Mouse (Mus musculus): ENCODE measurements around the gene Nrm. TPM values are rescaled to one million over a fixed set of nuclear protein-coding genes. Genes with fewer than 3 reads are reported as not detected.

The Nrm gene
- polyA plus RNA-seq, 1 experiment = 201 TPM

DNA sequence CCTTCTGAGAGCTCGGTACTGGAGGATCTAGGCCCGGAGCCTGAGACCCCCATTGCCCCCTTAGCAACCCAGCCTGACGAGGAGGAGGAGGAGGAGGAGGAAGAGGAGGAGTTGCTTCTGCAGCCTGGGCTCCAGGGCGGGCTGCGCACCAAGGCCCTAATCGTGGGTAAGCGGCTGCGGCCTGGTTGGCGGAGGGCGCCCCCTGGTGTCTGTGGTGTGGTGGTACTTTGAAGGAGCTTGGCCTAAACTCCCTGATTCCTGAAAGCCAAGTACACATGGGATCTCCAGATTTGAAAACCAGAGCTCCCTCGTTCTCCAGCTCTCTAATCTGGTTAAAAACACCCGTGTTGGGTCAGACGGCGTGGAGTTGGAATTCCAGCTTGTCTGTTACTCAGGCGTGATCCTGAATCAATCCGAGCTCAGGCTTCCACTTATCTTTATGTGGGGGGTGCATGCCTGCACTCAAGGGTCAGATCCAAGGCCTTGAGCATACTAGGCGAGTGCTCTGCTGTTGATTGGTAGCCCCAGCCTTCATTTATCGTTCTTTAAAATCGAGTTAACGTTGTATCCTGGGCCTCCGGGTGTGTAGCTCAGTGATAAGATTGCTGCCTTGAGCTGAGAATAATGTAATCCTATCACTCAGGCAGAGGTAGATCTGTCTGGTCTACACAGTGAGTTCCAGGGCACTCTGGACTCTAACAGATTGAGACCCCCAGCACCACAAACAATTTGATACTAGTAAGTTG is 12.8 kb downstream of the Nrm start:
- TF ChIP-seq CTCF (IDR thresholded peaks at IDR 0.05; ENCODE audit: control insufficient read depth, insufficient read depth, insufficient replicate concordance, low read depth, low read length) (peak; percentile 91), POLR2A (IDR thresholded peaks at IDR 0.05; ENCODE audit: control insufficient read depth, low read depth, low read length) (no peak)
- Histone ChIP-seq H3K4me1 (ENCODE audit: control insufficient read depth, insufficient read depth, low read length) (peaks cover 7% of the 10 kb centered on the region), H3K27me3 (ENCODE audit: control insufficient read depth, insufficient read depth, low read length) (no peaks in the 10 kb centered on the region), H3K27ac (ENCODE audit: control insufficient read depth, insufficient read depth, low read depth, low read length) (no peak overlapping the region), H3K4me3 (ENCODE audit: control insufficient read depth, low read depth, low read length) (no peak overlapping the region), H3K36me3 (ENCODE audit: control insufficient read depth, insufficient read depth, low read length) (no peaks in the 10 kb centered on the region)

DNA sequence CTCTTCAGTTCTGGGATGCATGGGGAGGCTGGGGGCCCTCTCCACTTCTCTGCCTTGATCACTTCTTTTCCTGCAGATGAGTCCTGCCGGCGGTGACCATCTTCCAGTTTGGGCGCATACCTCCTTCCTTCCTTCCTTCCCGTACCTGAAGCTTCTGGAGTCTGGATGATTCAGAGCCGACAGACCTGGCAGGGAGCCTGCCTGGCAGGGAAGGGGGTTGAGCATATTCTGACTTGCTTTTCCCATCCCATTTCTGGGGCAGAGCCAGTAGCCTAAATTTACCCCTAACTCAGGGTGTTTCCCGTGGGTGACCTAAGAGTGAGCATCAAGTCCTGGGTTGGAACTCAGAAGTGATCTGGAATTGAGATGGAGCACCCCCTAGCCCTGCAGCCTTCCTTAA is 13.6 kb downstream of the Nrm start:
- no peak overlapping the region for H3K4me3 ChIP-seq (ENCODE audit: control insufficient read depth, low read depth, low read length)
- no peaks in the 10 kb centered on the region for H3K36me3 ChIP-seq (ENCODE audit: control insufficient read depth, insufficient read depth, low read length)
- peaks cover 5% of the 10 kb centered on the region for H3K4me1 ChIP-seq (ENCODE audit: control insufficient read depth, insufficient read depth, low read length)
- TF ChIP-seq POLR2A (IDR thresholded peaks at IDR 0.05; ENCODE audit: control insufficient read depth, low read depth, low read length) (no peak), CTCF (IDR thresholded peaks at IDR 0.05; ENCODE audit: control insufficient read depth, insufficient read depth, insufficient replicate concordance, low read depth, low read length) (no peak)
- no peaks in the 10 kb centered on the region for H3K27me3 ChIP-seq (ENCODE audit: control insufficient read depth, insufficient read depth, low read length)
- H3K27ac ChIP-seq (ENCODE audit: control insufficient read depth, insufficient read depth, low read depth, low read length) = no peak overlapping the region

DNA sequence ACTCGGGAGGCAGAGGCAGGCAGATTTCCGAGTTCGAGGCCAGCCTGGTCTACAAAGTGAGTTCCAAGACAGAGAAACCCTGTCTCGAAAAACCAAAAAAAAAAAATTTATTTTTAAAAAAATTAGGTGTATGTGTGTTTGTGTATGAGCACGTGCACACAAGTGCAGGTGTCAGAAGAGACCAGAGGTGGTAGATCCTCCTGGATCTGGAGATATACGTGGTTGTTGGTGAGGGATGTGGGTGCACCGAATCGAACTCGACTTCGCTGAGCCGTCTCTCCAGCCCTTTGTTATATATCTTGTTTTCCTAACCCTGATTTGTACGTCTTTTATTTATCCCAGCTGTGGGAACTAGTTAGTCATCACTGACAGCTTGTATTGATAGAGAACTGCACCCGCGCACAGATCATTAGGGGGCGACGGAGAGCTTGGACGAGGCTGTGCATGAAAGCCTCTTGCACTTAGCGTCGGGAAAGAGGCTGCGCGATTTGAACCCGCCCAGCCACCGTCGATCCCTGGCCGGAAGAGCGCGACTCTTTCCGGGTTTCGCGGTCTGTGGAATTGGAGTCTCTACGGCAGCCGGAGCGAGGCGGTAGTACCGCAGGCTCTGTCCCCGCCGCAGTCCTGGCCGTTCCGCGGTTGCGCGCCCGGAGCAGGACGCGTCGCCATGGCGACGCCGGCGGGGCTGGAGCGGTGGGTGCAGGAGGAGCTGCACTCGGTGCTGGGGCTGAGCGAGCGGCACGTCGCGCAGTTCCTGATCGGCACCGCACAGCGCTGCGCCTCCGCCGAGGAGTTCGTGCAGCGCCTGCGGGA is 18.3 kb downstream of the Nrm start, which contains the start of gene Dhx16:
Dhx16 (plus strand) TSS at position 575 of the 813 bp plus-strand sequence.
- TF ChIP-seq POLR2A (IDR thresholded peaks at IDR 0.05; ENCODE audit: control insufficient read depth, low read depth, low read length) (peak; percentile 69; the same call in 1 of the 2 replicates), CTCF (IDR thresholded peaks at IDR 0.05; ENCODE audit: control insufficient read depth, insufficient read depth, insufficient replicate concordance, low read depth, low read length) (peak; percentile 62)
- H3K36me3 ChIP-seq (ENCODE audit: control insufficient read depth, insufficient read depth, low read length) = no peaks in the 10 kb centered on the region; the same call in 1 of the 2 replicates
- H3K27me3 ChIP-seq (ENCODE audit: control insufficient read depth, insufficient read depth, low read length) = no peaks in the 10 kb centered on the region
- peak within 1 kb of the TSS; percentile 91 for H3K4me3 ChIP-seq (ENCODE audit: control insufficient read depth, low read depth, low read length)
- peak within 1 kb of the TSS; percentile 46 for H3K27ac ChIP-seq (ENCODE audit: control insufficient read depth, insufficient read depth, low read depth, low read length)
- H3K4me1 ChIP-seq (ENCODE audit: control insufficient read depth, insufficient read depth, low read length) = peaks cover 8% of the 10 kb centered on the region

DNA sequence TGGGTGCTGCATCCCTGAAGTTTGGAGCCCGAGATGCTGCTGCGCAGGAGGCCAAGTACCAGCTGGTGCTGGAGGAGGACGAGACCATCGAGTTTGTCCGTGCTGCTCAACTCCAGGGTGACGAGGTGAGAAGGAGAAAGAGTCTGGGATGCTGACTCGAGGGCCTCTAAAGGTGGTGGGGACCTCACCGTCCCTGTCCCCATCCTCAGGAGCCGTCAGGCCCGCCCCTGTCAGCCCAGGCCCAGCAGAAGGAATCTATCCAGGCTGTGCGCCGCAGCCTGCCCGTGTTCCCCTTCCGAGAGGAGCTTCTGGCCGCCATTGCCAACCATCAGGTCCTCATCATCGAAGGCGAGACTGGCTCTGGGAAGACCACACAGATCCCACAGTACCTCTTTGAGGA is 21.8 kb downstream of the Nrm start:
- no peaks in the 10 kb centered on the region for H3K27me3 ChIP-seq (ENCODE audit: control insufficient read depth, insufficient read depth, low read length)
- no peak overlapping the region for H3K27ac ChIP-seq (ENCODE audit: control insufficient read depth, insufficient read depth, low read depth, low read length)
- TF ChIP-seq POLR2A (IDR thresholded peaks at IDR 0.05; ENCODE audit: control insufficient read depth, low read depth, low read length) = no peak
- no peak for TF ChIP-seq CTCF (IDR thresholded peaks at IDR 0.05; ENCODE audit: control insufficient read depth, insufficient read depth, insufficient replicate concordance, low read depth, low read length)
- peaks cover 8% of the 10 kb centered on the region for H3K4me1 ChIP-seq (ENCODE audit: control insufficient read depth, insufficient read depth, low read length)
- H3K36me3 ChIP-seq (ENCODE audit: control insufficient read depth, insufficient read depth, low read length) = peaks cover 4% of the 10 kb centered on the region
- H3K4me3 ChIP-seq (ENCODE audit: control insufficient read depth, low read depth, low read length) = no peak overlapping the region

DNA sequence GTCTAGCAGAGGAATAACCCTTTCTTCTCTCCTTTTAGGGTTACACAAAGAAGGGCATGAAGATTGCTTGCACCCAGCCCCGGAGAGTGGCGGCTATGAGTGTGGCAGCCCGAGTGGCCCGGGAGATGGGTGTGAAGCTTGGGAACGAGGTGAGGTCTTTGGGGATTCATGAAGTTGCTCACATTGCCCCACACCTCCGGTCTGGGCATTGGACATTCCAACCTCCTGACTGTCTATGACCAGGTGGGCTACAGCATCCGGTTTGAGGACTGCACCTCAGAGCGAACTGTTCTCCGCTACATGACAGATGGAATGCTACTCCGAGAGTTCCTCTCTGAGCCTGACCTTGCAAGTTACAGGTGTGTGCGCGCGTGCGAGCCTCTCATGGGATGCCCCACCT is 22.7 kb downstream of the Nrm start:
- H3K4me3 ChIP-seq (ENCODE audit: control insufficient read depth, low read depth, low read length) = no peak overlapping the region
- no peak for TF ChIP-seq CTCF (IDR thresholded peaks at IDR 0.05; ENCODE audit: control insufficient read depth, insufficient read depth, insufficient replicate concordance, low read depth, low read length)
- TF ChIP-seq POLR2A (IDR thresholded peaks at IDR 0.05; ENCODE audit: control insufficient read depth, low read depth, low read length) = no peak
- H3K4me1 ChIP-seq (ENCODE audit: control insufficient read depth, insufficient read depth, low read length) = peaks cover 8% of the 10 kb centered on the region
- H3K36me3 ChIP-seq (ENCODE audit: control insufficient read depth, insufficient read depth, low read length) = peaks cover 4% of the 10 kb centered on the region
- H3K27ac ChIP-seq (ENCODE audit: control insufficient read depth, insufficient read depth, low read depth, low read length) = no peak overlapping the region
- no peaks in the 10 kb centered on the region for H3K27me3 ChIP-seq (ENCODE audit: control insufficient read depth, insufficient read depth, low read length)

DNA sequence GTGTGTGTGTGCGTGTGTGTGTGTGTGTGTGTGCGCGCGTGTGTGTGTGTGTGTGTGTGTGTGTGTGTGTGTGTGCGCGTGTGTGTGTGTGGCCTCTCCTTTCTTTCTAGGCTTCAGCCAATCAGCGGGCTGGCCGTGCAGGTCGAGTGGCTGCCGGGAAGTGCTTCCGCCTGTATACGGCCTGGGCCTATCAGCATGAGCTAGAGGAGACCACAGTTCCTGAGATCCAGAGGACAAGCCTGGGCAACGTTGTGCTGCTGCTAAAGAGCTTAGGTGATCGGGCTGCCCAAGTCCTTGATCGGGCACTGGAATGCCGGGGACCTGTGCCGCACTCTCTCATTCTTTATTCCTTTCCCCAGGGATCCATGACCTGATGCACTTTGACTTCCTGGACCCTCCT is 26.6 kb downstream of the Nrm start:
- Histone ChIP-seq H3K27me3 (ENCODE audit: control insufficient read depth, insufficient read depth, low read length) (no peaks in the 10 kb centered on the region), H3K36me3 (ENCODE audit: control insufficient read depth, insufficient read depth, low read length) (peaks cover 8% of the 10 kb centered on the region), H3K27ac (ENCODE audit: control insufficient read depth, insufficient read depth, low read depth, low read length) (no peak overlapping the region), H3K4me3 (ENCODE audit: control insufficient read depth, low read depth, low read length) (no peak overlapping the region), H3K4me1 (ENCODE audit: control insufficient read depth, insufficient read depth, low read length) (no peaks in the 10 kb centered on the region)
- TF ChIP-seq POLR2A (IDR thresholded peaks at IDR 0.05; ENCODE audit: control insufficient read depth, low read depth, low read length) (no peak), CTCF (IDR thresholded peaks at IDR 0.05; ENCODE audit: control insufficient read depth, insufficient read depth, insufficient replicate concordance, low read depth, low read length) (no peak)

Data from testis, adult 2 months (tissue).